Mouse (Mus musculus) intestine, embryonic 14.5 days (tissue): ENCODE data around the gene Gm49388. TPM values are rescaled to one million over a fixed set of nuclear protein-coding genes. Genes with fewer than 3 reads are reported as not detected.

Experiments
- ATAC-seq: fragments of 200-750 bp; cut with Nextera tagmentation; replicated peaks from 2 replicates; pipeline ENCODE4 v1.8.0; 2017; ENCODE audit warnings: low read depth, moderate number of reproducible peaks, moderate TSS enrichment, moderate library complexity; ENCODE audit not compliant: low FRiP score, low TSS enrichment
- DNase-seq: peaks from one replicate; pipeline ENCODE4 v3.0.0-alpha.2; 2018; ENCODE audit warnings: low spot score
- H3K27ac ChIP-seq: fragments of 300-500 bp; sonication (generic); 2 replicates; pipeline ENCODE4 v1.5.1; 2014; ENCODE audit warnings: low read depth, mild to moderate bottlenecking, control low read depth
- H3K27me3 ChIP-seq: fragments of 300-500 bp; sonication (generic); replicated peaks from 2 replicates; pipeline ENCODE4 v1.6.1; 2014; ENCODE audit warnings: low read length, control low read depth; ENCODE audit not compliant: control insufficient read depth, insufficient read depth
- H3K36me3 ChIP-seq: fragments of 300-500 bp; sonication (generic); 2 replicates; pipeline ENCODE4 v1.6.1; 2014; ENCODE audit warnings: low read length, control low read depth; ENCODE audit not compliant: control insufficient read depth, insufficient read depth
- H3K4me1 ChIP-seq: fragments of 300-500 bp; sonication (generic); replicated peaks from 2 replicates; pipeline ENCODE4 v1.6.1; 2014; ENCODE audit warnings: low read length, control low read depth, mixed read lengths; ENCODE audit not compliant: control insufficient read depth, insufficient read depth
- H3K4me2 ChIP-seq: fragments of 300-500 bp; sonication (generic); 2 replicates; pipeline ENCODE4 v1.6.1; 2014; ENCODE audit warnings: low read length
- H3K4me3 ChIP-seq: fragments of 300-500 bp; sonication (generic); 2 replicates; pipeline ENCODE4 v1.5.1; 2014; ENCODE audit warnings: low read depth, low read length, control low read depth, mixed read lengths
- H3K9ac ChIP-seq: fragments of 300-500 bp; sonication (generic); 2 replicates; pipeline ENCODE4 v1.6.1; 2014; ENCODE audit warnings: mild to moderate bottlenecking, low read length
- H3K9me3 ChIP-seq: fragments of 300-500 bp; sonication (generic); 2 replicates; pipeline ENCODE4 v1.6.1; 2016; ENCODE audit warnings: low read length, control low read depth; ENCODE audit not compliant: control insufficient read depth
- WGBS: fragments of 180-500 bp; shearing (Covaris S2); extraction: QIAGEN DNeasy Blood & Tissue Kit; methylation state at CpG from one replicate; pipeline ENCODE4 v1.1.7; 2014; 5-methylcytosine and 5-hydroxymethylcytosine counted together
- polyA plus RNA-seq: library from polyadenylated mRNA; unstranded; fragments of >200 nt; fragmentation: Nextera tagmentation; extraction: Ambion mirVana; gene quantifications from 2 replicates; pipeline ENCODE4 v1.2.1, GENCODE M21; 2014

Gm49388 gene
- polyA plus RNA-seq, 1 experiment from 2014 or later: 0.43 TPM

DNA sequence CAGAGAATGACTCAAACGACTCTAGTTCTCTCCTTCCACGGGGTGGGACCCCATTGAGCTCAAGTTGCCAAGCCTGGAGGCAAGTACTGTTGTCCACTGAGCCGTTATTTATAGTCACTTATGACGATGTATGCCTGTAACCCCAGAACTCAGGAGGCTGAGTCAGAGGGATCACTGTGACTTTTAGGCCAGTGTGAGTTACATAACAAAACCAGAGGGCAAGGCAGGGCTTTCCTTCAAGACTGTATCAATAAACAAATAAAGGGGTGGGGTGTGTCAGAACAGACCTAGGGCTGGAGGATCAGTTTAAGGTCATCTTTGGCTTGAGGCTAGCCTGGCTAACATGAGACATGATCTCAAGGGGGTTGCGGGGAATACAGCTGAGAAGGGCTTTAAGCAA is 65.5 kb downstream of the Gm49388 start:
- Histone ChIP-seq H3K4me2 (no peak overlapping the region), H3K27ac (no peak overlapping the region), H3K9me3 (no peaks in the 10 kb centered on the region), H3K27me3 (no peaks in the 10 kb centered on the region), H3K36me3 (peaks cover 25% of the 10 kb centered on the region), H3K4me3 (no peak overlapping the region), H3K4me1 (no peaks in the 10 kb centered on the region), H3K9ac (no peak overlapping the region)
- WGBS: 61% methylated on average over 5 of the region's 5 CpGs
- ATAC-seq: no peak
- DNase-seq: no peak

Other genes with a start within 250 kb of the Gm49388 start
- 7.5 and 8.1 TPM in 2 replicates for gene Tmem265, start 224.2 kb upstream of the Gm49388 start, polyA plus RNA-seq
- 42.0 and 49.4 TPM in 2 replicates for gene Phkg2, start 212.3 kb upstream of the Gm49388 start, polyA plus RNA-seq
- 6.9 and 7.7 TPM in 2 replicates for gene Ccdc189, start 197.0 kb upstream of the Gm49388 start, polyA plus RNA-seq
- gene Rnf40, start 196.8 kb upstream of the Gm49388 start, polyA plus RNA-seq: 36.3 and 38.8 TPM in 2 replicates
- 12.9 and 16.7 TPM in 2 replicates for gene Zfp629, start 169.8 kb upstream of the Gm49388 start, polyA plus RNA-seq
- gene Bcl7c, start 76.7 kb upstream of the Gm49388 start, polyA plus RNA-seq: 50.3 and 56.4 TPM in 2 replicates
- gene Ctf1, start 72.9 kb upstream of the Gm49388 start, polyA plus RNA-seq: 13.6 and 14.0 TPM in 2 replicates
- gene Ctf2, start 53.4 kb upstream of the Gm49388 start, polyA plus RNA-seq: 0.27 and 0.30 TPM in 2 replicates
- 3.3 and 4.2 TPM in 2 replicates for gene Fbxl19, start 41.1 kb upstream of the Gm49388 start, polyA plus RNA-seq
- 17.1 and 21.9 TPM in 2 replicates for gene Orai3, start 15.8 kb upstream of the Gm49388 start, polyA plus RNA-seq
- 25.0 and 25.6 TPM in 2 replicates for gene Setd1a, start 8.9 kb upstream of the Gm49388 start, polyA plus RNA-seq
- gene Hsd3b7, start 15.0 kb downstream of the Gm49388 start, polyA plus RNA-seq: 21.6 and 22.0 TPM in 2 replicates
- gene Stx4a, start 38.7 kb downstream of the Gm49388 start, polyA plus RNA-seq: 21.7 and 28.1 TPM in 2 replicates
- gene Stx1b, start 38.9 kb downstream of the Gm49388 start, polyA plus RNA-seq: 4.9 and 6.1 TPM in 2 replicates
- 15.0 and 16.3 TPM in 2 replicates for gene Zfp646, start 90.6 kb downstream of the Gm49388 start, polyA plus RNA-seq
- gene Zfp668, start 91.2 kb downstream of the Gm49388 start, polyA plus RNA-seq: 15.7 and 17.2 TPM in 2 replicates
- 0.63 and 0.64 TPM in 2 replicates for gene Prss53, start 105.4 kb downstream of the Gm49388 start, polyA plus RNA-seq
- not detected in 2 replicates for gene Gm21974, start 109.8 kb downstream of the Gm49388 start, polyA plus RNA-seq
- 157 and 174 TPM in 2 replicates for gene Vkorc1, start 110.0 kb downstream of the Gm49388 start, polyA plus RNA-seq
- 188 and 189 TPM in 2 replicates for gene Bckdk, start 118.5 kb downstream of the Gm49388 start, polyA plus RNA-seq
- 37.9 and 41.9 TPM in 2 replicates for gene Kat8, start 126.9 kb downstream of the Gm49388 start, polyA plus RNA-seq
- gene Prss8, start 144.5 kb downstream of the Gm49388 start, polyA plus RNA-seq: 39.8 and 41.6 TPM in 2 replicates
- 8.6 and 11.0 TPM in 2 replicates for gene Prss36, start 161.1 kb downstream of the Gm49388 start, polyA plus RNA-seq
- gene Fus, start 181.8 kb downstream of the Gm49388 start, polyA plus RNA-seq: 52.5 and 59.5 TPM in 2 replicates
- 208 and 275 TPM in 2 replicates for gene Pycard, start 208.3 kb downstream of the Gm49388 start, polyA plus RNA-seq
- 0.16 TPM in 1 of 2 replicates, not detected in the other for gene Trim72, start 218.3 kb downstream of the Gm49388 start, polyA plus RNA-seq